Mouse (Mus musculus) inflammation-experienced regulatory T-cells, adult 6 months (primary cell): ENCODE results near the gene Bcap29. TPM values are rescaled to one million over a fixed set of nuclear protein-coding genes. Genes with fewer than 3 reads are reported as not detected.
A peak's percentile ranks its signal among the peaks of the same experiment; 100 is the strongest.

Experiments
- ATAC-seq: one replicate; pipeline ENCODE4 v1.8.0; 2017
- polyA plus RNA-seq, 3 experiments: library from polyadenylated mRNA; unstranded; fragments of 100-300 nt; shearing (Covaris generic); gene quantifications; one replicate each; pipeline ENCODE4 v1.2.1; 2017

The Bcap29 gene
- polyA plus RNA-seq, 3 experiments from 2014 or later: 79.3 to 85.8 (median 82.8) TPM

GRCm38 (mm10) chr12:31578691-31579476 is 55.6 kb downstream of the Bcap29 start:
- ATAC-seq: no peak

GRCm38 (mm10) chr12:31574506-31574905 is 60.0 kb downstream of the Bcap29 start:
- no peak for ATAC-seq

- no peak for ATAC-seq
Measured at GRCm38 (mm10) chr12:31569784-31570183, 64.7 kb downstream of the Bcap29 start.

DNA sequence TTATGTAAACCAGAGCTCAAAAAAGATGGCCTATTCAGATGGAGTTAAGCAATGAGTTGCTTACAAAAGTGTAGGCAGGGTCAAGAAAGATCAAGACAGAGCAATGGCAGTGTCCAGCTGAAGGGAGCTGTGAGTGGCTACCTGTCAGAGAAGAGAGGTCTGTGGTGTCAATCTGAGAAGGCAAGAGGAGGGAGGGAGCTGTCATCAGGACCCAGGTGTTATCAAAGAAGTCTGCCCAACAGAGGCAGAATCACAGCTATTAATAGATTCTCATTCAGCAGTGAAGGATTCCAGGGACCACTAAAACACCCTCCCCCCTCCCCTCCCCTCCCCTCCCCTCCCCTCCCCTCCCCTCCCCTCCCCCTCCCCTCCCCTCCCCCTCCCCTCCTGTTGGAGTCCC is 65.8 kb downstream of the Bcap29 start:
- ATAC-seq: no peak

- ATAC-seq: peak; percentile 67
Measured at GRCm38 (mm10) chr12:31567535-31567934, 66.9 kb downstream of the Bcap29 start.

- ATAC-seq: no peak
Measured at GRCm38 (mm10) chr12:31560712-31561111, 73.7 kb downstream of the Bcap29 start.

- ATAC-seq: no peak
Measured at GRCm38 (mm10) chr12:31560002-31560401, 74.5 kb downstream of the Bcap29 start.

DNA sequence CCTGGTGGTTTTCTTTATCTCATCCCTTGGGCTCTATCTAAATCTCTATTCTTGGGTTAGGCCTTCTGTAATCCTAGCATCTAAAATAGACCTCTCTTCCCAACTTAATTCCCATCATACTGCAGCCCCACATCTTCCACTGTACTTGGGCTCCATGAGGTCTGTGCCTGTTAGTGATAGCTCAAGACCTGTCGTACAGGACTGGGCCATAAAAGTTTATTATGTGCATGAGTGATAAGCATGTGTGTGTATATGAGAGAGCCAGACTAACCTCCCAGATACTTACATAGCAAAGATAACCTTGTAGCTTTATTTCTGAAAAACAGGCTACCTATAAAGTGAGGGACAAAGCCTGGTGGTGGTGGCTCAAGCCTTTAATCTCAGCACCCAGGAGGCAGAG is 80.1 kb downstream of the Bcap29 start:
- no peak for ATAC-seq

DNA sequence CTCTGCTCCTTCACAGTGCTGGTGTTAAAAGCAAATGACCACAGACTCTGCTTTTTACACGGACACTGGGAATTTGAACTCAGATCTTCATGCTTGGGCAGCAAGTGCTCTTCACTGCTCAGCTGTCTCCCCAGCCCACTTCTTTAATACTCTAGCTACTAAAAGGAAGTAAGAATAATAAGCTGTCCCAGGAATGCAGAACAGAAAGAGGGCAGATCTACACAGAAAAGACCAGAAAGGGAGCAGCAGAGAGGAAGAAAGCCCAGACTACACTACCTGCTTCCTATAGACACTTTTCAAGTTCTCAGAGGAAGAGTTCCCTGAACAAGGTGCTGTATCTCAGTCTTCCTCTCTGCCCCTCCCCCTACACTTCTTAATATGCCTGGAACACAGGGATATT is 83.2 kb downstream of the Bcap29 start:
- no peak for ATAC-seq

DNA sequence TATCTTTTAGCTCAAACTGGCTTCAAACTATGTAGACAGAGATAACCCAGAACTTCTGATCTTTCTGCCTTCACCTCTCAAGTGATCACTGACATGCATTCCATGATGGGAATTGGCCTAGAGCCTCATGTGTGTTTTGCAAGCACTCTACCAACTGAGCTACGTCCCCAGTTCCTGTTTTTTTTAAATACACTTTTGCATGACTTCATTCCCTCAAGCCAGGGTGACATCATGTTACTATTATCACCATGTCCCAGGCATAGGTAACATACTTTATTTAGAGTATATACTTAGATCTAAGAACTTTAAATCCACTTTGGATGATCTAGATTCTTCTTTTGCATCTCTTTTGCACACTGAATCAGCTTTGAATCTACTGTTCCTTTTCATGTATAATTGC is 88.4 kb downstream of the Bcap29 start:
- ATAC-seq: no peak

DNA sequence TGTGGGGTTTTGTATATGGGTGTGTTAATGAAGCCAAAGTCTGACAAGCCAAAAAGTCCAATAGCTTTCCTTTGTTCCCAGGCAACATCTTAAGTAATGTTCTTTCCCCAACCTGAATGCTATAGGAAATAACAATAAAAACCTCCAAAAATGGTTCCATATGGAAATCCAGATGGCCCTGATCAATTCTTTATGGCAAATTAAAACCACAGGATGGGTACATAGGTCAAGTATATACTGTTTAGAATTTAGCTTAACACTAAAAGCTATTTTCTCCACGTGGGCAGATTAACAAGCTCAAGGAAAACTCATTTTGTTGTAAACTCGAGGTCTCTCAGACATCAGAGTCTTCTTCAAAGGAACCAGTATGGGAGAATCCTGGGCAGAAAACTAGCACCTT is 89.2 kb downstream of the Bcap29 start:
- ATAC-seq: no peak

GRCm38 (mm10) chr12:31541541-31541940 is 92.9 kb downstream of the Bcap29 start:
- no peak for ATAC-seq

Other genes with a start within 250 kb of the Bcap29 start
- not detected for gene Slc26a3, start 243.8 kb downstream of the Bcap29 start, polyA plus RNA-seq
- gene Cbll1, start 135.0 kb downstream of the Bcap29 start, polyA plus RNA-seq: 10 to 100 TPM; 28.9 to 31.9 (median 30.2) TPM
- gene Slc26a4, start 74.7 kb downstream of the Bcap29 start, polyA plus RNA-seq: not detected
- 10 to 100 TPM in 2 of 3 experiments, 1 to 10 TPM in 1; 7.1 to 20.2 (median 17.2) TPM for gene Dus4l, start 20.2 kb upstream of the Bcap29 start, polyA plus RNA-seq
- 10 to 100 TPM; 32.7 to 61.8 (median 41.8) TPM for gene Cog5, start 20.2 kb upstream of the Bcap29 start, polyA plus RNA-seq
- gene Gpr22, start 79.3 kb upstream of the Bcap29 start, polyA plus RNA-seq: under 1 TPM; 0.51 to 0.72 (median 0.59) TPM